Mouse (Mus musculus) c-Kit-negative CD71-positive TER-119-positive erythroid progenitor cells, embryonic 14.5 days (primary cell): ENCODE results near the gene Mgarp.
A peak's percentile ranks its signal among the peaks of the same experiment; 100 is the strongest.
"Not testable (repeated sequence)": the region's sequence is repeated elsewhere in the genome, so short reads cannot be mapped to it uniquely, and the experiment has no call there.

ENCODE experiments used
- DNase-seq: peaks from one replicate; pipeline ENCODE4 v3.0.0-alpha.2; 2013; ENCODE audit warnings: low read depth, low spot score

Gene Mgarp

DNA sequence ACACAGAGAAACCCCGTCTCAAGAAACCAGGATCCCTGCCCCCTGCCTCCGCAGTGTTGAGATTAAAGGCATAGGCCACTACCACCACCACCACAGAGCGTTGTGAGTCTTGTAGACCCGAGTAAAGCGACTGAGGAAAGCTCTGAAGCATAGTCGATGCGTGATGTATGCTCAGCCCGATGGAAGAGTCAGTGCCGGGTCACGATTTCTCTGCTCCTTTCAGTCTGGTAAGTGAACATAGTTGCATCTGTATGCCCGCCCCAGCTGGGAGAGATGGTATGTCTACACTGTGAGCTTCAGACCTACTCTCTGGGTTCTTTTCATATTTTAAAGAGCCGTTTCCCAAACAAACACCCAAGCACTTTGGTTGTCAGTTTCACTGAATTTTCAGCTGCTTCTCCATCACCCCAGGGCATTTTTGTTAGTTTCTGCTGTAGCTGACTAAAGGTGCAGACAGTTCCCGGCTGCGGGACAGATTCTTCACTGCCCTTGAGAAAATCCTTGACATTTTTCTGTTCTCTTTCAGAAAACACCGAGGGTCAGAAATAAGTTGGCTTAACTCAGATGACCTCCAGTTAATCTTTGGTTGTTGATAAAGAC, 1.3 kb upstream of the Mgarp start:
- no peak for DNase-seq

DNA sequence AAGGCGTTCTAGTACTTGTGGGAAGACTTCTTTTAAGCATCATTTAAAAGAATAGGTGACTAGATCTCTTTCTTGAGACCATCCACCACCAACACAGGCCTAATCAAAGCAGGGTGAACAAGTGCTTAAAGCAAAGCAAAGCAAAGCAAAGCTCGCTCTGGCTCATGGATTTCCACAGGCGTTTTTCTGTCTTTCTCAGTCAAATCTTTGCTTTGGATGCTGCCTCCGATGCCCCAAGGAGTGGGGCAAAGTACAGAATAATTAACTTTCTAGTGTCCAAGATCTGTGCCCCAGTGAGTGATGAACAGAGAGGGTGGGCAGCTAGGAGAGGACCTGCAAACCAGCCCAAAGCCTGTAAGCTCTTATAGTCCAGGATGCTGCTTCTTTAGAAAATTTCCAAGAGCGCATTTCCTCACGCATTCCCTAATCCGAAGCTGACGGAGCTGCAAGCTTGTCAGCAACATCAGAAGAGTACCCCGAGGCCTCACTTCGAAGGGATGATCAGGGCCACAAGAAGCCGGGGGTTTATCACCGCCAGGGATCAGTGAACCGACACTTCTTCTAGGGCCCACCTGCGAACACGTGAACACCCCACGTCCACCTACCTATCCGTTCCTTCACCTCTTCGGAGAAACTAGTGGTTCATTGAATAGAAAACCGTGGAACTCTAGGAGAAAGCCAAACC, 935 bp downstream of the Mgarp start:
- DNase-seq: no peak

DNA sequence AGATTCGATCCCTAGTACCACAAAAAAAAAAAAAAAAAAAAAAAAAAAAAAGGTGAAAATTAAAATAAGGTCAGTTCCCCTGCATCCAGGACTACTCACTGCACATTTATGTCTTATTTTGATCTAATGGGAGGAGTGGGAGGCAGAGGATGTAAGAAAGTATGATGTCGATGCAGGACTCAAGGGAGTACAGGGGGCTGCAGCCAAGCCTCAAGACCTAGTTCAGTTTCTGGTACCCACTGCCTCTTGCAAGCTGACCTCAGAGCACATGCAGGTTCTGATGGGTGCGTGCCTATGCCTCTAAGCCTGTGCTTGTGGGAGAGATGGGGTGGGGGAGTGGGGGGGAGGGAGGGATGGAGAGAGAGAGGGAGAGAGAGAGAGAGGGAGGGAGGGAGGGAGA, 1.7 kb downstream of the Mgarp start:
- no peak for DNase-seq

DNA sequence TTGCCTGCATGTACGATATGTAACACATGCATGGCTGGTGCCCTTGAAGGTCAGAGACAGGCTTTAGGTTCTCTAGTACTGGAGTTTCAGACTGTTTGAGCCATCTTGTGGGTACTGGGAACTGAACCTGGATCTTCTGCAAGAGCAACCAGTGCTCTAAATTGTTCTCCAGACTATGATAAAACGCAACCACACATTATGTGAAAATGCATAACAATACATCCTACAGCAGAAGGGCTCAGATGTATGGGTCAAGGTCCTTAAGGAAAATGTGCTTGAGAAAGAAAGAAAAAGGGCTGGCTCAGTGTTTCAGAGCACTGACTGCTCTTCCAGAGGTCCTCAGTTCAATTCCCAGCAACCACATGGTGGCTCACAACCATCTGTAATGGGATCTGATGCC, 2.9 kb downstream of the Mgarp start:
- no peak for DNase-seq

DNA sequence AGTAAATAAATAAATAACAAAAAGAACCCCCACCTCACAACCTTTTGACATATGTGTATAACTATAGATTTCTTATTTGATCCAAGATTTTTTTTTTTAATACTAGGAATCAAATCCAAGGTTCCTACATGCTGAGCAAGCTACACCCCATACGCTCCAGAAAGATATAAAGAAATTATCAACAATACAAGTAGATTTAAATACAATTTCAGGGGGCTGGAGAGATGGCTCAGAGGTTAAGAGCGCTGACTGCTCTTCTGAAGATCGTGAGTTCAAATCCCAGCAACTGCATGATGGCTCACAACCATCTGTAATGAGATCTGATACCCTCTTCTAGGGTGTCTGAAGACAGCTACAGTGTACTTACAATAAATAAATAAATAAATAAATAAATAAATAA, 3.5 kb downstream of the Mgarp start:
- DNase-seq: not testable (repeated sequence)

DNA sequence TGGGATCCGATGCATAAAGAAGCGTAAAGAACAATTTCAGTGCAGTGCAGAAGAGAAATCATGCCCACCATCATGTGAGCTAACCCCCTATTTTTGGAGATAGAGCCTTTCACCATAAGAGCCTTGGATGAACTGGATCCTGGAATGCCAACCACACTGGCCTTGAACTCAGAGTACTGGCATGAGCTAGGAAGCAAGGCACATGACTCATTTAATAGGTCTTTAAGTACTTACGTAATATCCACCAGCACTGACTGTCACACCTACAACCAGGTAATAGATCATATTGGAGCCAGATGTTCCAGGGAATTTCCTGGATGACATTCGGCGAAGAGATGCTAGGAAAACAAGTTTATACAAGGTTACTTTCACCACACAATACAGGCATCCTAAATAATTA, 4.9 kb downstream of the Mgarp start:
- no peak for DNase-seq

DNA sequence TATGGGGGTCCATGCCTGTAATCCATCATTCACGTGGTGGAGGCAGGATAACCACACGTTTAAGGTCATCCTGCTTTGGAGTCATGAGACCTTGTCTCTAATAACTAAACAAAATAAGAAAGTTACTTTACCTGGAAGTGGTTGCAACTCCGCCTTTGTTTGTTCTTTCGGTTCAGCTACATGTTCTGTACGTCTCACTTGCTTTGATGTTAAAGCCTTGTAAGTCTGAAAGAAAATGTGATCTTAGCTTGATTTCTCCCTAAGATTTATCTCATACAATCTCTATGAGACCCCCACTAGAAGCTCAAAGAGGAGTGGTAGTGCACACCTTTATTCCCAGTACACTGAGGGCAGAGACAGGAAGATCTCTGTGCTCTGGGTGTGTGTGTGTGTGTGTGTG, 5.4 kb downstream of the Mgarp start:
- DNase-seq: no peak

DNA sequence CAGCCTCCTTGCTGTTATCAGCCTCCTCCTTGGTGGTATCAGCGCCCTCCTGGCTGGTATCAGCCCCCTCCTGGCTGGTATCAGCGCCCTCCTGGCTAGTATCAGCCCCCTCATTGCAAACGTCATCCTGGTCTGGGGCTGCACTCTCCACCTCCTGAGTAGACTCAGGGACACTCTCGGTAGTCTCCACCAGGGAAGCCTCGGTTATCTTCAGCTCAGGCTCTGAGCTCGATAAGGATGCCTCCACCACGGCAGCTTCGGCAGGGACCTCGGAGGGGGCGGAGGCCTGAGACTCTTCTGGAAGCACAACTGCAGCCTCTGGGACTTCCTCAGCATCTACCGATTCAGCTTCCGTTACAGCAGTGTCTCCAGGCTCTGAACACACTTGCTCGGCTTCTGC, 7.6 kb downstream of the Mgarp start:
- no peak for DNase-seq

DNA sequence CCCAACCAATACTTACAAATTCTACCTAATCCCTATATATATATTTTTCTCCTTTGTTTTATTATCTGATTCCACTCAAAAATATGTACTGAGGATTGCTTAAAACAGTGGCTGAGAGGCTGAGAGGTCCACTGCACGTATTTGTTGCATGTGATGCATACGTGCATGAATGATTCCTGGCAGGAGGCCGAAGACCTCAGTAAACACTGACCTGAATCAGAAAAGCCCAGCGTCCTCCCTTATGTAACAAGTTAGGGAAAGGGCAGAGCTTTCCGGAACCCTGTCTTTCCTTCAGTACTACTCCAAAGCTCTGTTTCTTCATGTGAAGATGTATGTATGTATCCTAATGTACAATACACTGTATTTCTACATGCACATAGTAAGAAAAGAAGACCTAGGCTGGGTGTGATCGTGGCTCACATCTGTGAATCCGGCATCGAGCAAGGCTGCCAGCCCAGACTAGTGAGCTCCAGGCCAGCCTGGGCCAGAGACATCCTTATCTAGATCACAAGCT, 8.6 kb downstream of the Mgarp start:
- no peak for DNase-seq

DNA sequence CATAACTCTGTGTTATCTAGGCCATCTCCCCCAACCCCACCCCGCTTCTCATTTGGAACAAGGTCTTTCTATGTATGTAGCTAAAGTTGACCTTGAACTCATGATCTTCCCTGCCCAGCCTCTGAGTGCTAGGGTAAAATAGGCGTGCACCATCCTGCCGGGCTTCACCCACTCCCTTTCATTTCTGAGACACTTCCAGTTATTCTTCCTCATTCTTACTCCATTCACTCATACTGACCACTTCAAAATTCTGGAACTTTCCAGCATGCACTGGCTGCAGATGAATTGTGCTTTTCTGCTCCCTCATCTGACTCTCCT, 9.4 kb downstream of the Mgarp start:
- no peak for DNase-seq

DNA sequence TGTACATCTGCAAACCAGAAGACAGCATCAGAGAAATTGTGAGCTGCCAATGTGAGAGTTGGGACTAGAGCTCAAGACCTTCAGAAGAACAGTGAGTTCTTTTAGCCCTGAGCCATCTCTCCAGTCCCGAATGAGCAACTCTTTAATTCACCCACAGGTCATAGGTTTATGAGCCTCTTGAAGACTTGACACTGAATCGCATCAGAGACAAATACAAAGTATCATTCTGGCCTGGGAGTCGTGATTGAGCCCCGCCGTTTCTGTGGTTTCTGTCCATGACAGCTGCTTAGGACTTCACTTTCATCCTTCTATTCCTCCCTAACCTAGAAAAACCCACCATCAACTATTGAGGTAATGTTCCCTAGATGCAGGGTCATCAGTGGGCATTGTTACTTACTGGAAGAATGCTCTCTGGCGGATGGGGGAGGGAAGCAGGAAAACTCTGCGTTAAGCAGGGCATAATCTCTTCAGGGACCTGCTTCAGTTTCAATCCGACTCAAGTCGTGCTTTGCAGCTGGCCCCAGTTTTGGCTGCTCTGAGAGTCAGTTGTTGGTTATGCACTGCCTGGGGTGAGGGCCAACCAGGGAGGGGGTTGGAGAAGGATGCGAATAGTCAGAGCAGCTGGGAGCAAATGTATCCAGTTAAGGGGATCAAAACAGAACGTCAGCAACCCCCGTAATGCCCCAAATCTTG, 10.0 kb downstream of the Mgarp start:
- no peak for DNase-seq

DNA sequence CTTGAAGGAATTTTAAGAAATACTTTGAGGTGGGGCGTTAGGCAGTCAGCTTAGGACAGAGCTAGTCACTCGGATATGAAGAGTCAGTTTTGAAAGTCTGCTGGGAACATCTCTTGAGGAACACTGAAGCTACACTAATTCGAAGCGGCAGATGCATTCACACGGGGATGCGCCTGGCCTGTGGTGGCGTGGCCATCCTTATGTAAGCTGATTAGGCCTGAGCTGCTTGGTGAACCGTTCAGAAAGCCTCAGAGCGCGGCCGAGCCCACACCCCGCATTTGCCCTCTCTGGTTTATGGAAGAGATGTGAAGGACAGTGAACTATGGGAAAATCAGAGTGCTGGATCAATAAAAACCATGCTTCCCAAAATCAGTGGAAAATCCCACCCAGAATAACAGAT, 13.1 kb downstream of the Mgarp start:
- no peak for DNase-seq

DNA sequence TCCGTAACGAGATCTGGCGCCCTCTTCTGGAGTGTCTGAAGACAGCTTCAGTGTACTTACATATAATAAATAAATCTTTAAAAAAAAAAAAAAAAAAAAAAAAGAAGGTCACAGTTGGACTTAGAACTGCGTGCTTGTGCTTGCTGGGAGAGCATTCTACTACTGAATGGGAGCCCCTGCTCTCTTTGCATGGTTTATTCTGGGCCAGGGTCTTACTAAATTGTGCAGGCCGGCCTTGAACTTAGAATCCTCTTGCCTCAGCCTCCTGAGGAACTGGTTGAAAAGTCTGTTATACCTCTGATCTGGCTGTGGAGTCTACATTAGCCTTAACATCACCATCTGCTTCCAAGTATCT, 15.9 kb downstream of the Mgarp start:
- no peak for DNase-seq

DNA sequence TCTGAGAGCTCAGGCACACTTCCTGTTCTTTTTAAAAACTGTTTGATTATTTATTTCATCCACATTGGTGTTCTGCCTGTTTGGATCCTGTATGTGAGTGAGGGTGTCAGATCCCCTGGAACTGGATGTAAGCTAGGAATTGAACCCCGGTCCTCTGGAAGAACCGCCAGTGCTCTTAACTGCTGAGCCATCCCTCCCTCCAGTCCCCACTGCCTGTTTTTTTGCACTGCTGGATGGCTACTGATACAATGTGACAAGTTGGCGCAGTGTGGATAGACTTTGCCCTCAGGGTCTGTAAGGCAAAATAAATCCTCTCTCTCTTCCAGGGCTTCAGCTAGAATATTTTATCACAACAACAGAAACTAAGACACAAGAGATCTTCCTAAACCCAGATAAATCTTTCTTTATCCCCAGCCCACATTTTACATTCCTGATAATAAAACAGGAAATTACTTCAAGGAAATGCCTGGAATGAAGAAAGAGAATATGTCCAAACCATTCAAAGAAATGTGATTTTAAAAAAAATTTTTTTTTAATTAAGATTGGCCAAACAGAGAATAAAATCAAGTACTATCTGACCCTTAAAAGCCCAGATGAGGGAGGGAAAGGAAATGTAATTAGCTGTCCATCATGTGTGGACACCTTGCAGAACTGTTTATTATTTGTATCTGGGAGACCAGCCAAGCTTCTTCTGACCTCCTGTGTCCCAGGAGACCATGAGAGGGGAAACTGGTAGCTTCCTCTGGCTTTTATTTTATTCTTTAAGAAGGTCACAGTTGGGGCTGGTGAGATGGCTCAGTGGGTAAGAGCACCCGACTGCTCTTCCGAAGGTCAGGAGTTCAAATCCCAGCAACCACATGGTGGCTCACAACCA, 16.5 kb downstream of the Mgarp start:
- DNase-seq: no peak

DNA sequence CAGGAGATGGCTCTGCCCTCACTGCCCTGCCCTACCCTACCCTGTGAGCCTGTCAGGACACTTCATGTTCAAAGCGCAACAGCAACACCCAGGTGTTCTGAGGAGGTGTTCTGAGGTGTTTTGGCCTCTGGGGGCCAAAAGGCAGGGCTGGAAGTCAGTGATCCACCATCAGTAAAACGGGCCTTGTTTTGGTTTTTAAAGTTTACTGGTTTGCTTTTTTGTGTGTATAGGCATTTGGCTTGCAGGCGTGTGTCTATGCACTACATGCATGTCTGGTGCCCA, 17.9 kb downstream of the Mgarp start:
- no peak for DNase-seq

DNA sequence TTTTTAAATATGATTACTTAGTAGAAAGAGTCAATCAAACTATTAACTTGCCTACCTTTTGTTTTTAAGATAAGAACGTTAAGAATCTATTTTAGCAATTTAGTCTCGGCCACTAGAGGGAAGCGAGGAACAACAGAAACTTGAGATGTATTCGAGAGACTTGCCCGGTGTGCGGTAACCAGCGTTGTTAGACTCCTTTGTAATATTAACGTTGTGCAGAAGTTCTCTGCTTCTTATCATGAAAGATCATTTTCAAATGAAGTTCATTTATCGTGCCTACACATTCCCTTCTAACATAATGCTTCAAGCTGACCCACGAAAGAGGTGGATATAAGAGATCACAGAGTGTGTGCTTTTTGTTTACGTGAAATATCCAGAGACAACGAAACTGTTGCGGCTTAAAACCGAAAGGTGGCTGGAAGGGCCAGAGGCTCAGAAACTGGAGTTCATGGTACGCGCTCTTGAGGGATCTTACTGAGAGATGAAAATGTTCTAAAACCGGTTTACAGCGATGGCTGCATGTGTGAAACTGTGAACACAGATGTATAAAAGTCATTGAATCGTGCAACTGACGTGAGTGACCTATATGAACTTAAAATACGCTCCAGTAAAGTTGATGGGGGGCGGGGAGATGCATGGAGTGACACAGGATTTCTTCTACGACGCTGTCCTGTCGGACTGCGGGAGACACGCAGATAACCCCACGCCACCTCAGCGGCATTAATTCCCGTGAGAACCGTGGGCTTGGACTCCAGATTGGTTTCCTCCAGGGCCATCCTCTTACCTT, 18.5 kb downstream of the Mgarp start:
- DNase-seq: no peak

DNA sequence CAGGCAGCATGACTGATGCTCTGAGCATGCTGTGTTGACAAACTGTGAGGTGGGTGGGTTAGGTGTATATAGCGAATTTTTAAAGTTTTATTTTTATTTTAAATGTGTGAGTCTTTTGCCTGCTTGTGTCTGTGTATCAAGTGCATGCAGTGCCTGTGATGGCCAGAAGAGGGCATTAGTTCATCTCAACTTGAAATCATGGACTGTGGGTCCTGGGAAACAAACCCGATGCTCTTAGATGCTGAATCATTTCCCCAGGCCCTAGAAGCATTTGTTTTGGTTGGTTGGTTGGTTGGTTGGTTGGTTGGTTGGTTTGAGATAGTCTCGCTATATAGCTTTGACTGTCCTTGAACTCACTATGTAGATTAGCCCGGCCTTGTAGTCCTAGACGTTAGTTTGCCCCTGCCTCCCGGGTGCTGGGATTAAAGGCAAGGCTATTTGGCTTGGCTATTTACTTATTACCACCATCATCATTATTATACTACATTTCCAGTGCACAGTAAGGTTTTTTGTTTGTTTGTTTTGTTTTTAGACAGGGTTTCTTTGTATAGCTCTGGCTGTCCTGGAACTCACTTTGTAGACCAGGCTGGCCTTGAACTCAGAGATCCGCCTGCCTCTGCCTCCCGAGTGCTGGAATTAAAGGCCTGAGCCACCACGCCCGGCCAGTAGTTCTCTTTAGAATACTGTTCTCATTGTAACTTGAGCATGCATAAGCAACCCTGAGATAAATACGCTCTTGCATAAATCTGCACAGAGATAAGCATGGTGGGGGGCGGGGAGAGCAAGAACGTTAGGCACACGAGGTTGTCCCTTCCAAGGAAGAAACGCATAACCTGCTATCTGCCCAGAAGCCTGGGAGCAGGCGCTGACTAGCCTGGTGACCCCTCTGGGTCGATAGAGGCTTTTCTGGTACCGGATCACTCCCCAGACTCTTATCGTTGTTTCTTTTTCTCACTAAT, 21.0 kb downstream of the Mgarp start:
- DNase-seq: peak; percentile 63

DNA sequence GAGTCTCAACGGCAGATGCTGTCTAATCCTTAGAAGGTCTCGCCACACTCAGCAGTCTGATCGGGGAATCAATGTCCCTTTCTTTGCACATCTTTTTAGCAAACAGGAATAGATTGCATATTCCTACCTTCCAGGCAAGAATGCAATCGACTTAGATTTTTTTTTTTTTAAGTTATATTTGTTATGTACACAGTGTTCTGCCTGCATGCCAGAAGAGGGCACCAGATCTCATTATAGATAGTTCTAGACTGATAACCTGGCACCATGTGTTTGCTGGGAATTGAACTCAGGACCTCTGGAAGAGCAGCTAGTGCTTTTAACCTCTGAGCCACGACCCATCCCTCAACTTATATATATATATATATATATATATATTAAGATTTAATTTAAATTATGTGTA, 23.0 kb downstream of the Mgarp start:
- DNase-seq: no peak

DNA sequence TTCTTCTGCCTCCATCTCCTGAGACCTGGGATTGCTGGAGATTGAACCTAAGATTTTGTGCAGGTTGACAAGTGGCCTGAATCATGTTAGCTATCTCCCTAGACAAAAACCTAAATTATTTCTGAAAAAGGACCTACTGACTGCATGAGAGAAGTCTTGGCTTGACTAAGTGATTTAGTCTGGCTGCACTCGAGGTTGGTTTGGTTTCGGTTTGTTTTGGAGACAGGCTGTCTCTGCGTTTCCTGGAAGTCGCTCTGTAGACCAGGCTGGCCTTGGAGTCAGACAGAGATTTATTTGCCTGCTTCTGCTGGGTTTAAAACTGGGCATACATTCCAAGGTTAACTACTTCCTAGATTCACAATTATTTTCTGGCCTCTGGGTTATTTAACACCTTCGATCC, 23.7 kb downstream of the Mgarp start:
- DNase-seq: no peak

DNA sequence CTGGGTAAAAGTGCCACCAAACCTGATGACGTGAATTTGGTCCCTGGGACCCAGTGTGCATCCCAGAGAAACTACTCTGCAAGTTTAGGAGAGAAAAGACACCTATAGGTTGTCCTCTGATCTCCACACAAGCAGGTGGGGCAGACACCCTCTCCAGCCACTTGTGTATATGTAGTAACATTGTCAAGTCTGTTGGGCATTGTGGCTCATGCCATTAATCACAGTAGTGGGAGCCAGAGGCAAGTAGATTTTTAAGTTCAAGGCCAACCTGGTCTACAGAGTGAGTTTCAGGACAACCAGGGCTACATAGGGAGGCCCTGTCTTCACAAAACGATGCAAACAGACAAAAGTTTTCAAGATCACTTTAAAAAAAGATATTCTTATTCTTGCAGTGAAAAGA, 24.7 kb downstream of the Mgarp start:
- no peak for DNase-seq

DNA sequence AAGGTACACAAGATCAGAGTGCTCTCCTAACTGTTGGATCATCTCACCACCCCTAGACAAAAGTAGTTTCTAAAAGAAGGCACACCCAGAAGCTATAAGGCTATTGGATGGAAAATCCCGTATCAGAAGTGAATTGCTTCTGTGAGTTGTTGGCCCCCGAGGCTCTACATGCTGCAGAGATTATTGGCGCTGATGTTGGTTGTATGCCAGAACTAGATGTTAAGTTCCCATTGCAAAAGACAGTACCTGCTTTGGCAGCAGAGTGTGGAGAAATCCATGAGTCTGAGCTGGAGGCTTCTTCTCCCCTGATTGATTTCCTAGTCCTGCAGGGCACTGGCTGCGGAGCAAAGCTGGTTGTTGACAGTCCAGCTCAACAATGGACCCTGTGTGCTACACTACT, 28.5 kb downstream of the Mgarp start:
- DNase-seq: no peak
